Mouse (Mus musculus) layer of hippocampus, postnatal 36 days (tissue): Measurements from ENCODE around the gene Ttc9c. TPM values are rescaled to one million over a fixed set of nuclear protein-coding genes. Genes with fewer than 3 reads are reported as not detected.
A peak's percentile ranks its signal among the peaks of the same experiment; 100 is the strongest.

Experiments
- DNase-seq, 2 experiments: peaks; one replicate each; pipeline ENCODE4 v3.0.0; 2022
- total RNA-seq, 2 experiments: library from RNA; stranded (reverse); gene quantifications; 2 replicates each; pipeline ENCODE4 v1.2.3; 2021

The Ttc9c gene
- total RNA-seq, 2 experiments from 2014 or later, result 36.5 to 37.3 TPM

GRCm38 (mm10) chr19:8774086-8774835, 44.9 kb downstream of the Ttc9c start, which contains the start of gene Tmem179b:
Tmem179b (minus strand) TSS chr19:8774467.
- peak; percentile 96 to 97 for DNase-seq

GRCm38 (mm10) chr19:8773409-8773808, 45.7 kb downstream of the Ttc9c start:
- DNase-seq, result no peak

GRCm38 (mm10) chr19:8772996-8773395, 46.1 kb downstream of the Ttc9c start:
- no peak for DNase-seq

- DNase-seq, result peak; percentile 82 to 84
Measured at GRCm38 (mm10) chr19:8770567-8771270, 48.4 kb downstream of the Ttc9c start, which contains the start of gene Tmem223. Tmem223 (plus strand) TSS chr19:8770996.

- DNase-seq, result no peak
Measured at GRCm38 (mm10) chr19:8765562-8765961, 53.6 kb downstream of the Ttc9c start.

- no peak for DNase-seq
Measured at GRCm38 (mm10) chr19:8763276-8763675, 55.9 kb downstream of the Ttc9c start.

GRCm38 (mm10) chr19:8760757-8761156, 58.4 kb downstream of the Ttc9c start:
- no peak for DNase-seq

Other genes starting within 250 kb of the Ttc9c start
- 1 to 10 TPM; 8.6 TPM for gene Slc22a8, start 228.1 kb downstream of the Ttc9c start, total RNA-seq
- gene Slc22a6, start 201.3 kb downstream of the Ttc9c start, total RNA-seq, result 1 to 10 TPM; 1.7 to 2.1 TPM
- gene Chrm1, start 155.5 kb downstream of the Ttc9c start, total RNA-seq, result 100 to 1,000 TPM; 172 to 186 TPM
- 100 to 1,000 TPM; 146 to 149 TPM for gene Slc3a2, start 96.0 kb downstream of the Ttc9c start, total RNA-seq
- gene Wdr74, start 83.5 kb downstream of the Ttc9c start, total RNA-seq, result 10 to 100 TPM; 51.0 to 52.3 TPM
- 1 to 10 TPM; 1.3 to 1.4 TPM for gene 1700092M07Rik, start 78.6 kb downstream of the Ttc9c start, total RNA-seq
- gene Stx5a, start 77.9 kb downstream of the Ttc9c start, total RNA-seq, result 10 to 100 TPM; 67.4 to 76.3 TPM
- gene Nxf1, start 62.3 kb downstream of the Ttc9c start, total RNA-seq, result 100 to 1,000 TPM in 1 of 2 experiments, 10 to 100 TPM in 1; 99.8 to 119 TPM
- 10 to 100 TPM; 79.7 to 86.2 TPM for gene Tmem223, start 48.3 kb downstream of the Ttc9c start, total RNA-seq
- 1 to 10 TPM; 9.4 to 9.9 TPM for gene Tmem179b, start 44.9 kb downstream of the Ttc9c start, total RNA-seq
- 10 to 100 TPM; 12.2 to 13.8 TPM for gene Taf6l, start 32.9 kb downstream of the Ttc9c start, total RNA-seq
- gene Polr2g, start 20.8 kb downstream of the Ttc9c start, total RNA-seq, result 100 to 1,000 TPM; 113 to 115 TPM
- gene Zbtb3, start 16.8 kb downstream of the Ttc9c start, total RNA-seq, result 1 to 10 TPM; 6.8 to 7.1 TPM
- gene Hnrnpul2, start 677 bp upstream of the Ttc9c start, total RNA-seq, result 100 to 1,000 TPM; 123 to 126 TPM
- not detected for gene AC129217.1, start 10.4 kb upstream of the Ttc9c start, total RNA-seq
- 100 to 1,000 TPM in 1 of 2 experiments, 10 to 100 TPM in 1; 99.0 to 112 TPM for gene Bscl2, start 18.1 kb upstream of the Ttc9c start, total RNA-seq
- 100 to 1,000 TPM; 161 to 172 TPM for gene Gng3, start 19.9 kb upstream of the Ttc9c start, total RNA-seq
- under 1 TPM; 0.55 to 0.61 TPM for gene Lrrn4cl, start 31.4 kb upstream of the Ttc9c start, total RNA-seq
- gene Ubxn1, start 52.2 kb upstream of the Ttc9c start, total RNA-seq, result 10 to 100 TPM; 85.7 to 98.6 TPM
- gene Uqcc3, start 61.6 kb upstream of the Ttc9c start, total RNA-seq, result 10 to 100 TPM; 31.5 to 31.7 TPM
- gene Lbhd1, start 64.4 kb upstream of the Ttc9c start, total RNA-seq, result 1 to 10 TPM; 4.7 to 6.3 TPM
- gene Gm49403, start 64.6 kb upstream of the Ttc9c start, total RNA-seq, result not detected
- 10 to 100 TPM; 20.7 to 23.2 TPM for gene 1810009A15Rik, start 69.5 kb upstream of the Ttc9c start, total RNA-seq
- gene Gm49416, start 69.6 kb upstream of the Ttc9c start, total RNA-seq, result 1 to 10 TPM in 1 of 2 experiments, under 1 TPM in 1; 0.99 to 2.3 TPM
- gene Ints5, start 73.7 kb upstream of the Ttc9c start, total RNA-seq, result 10 to 100 TPM; 25.2 to 26.3 TPM
- 100 to 1,000 TPM; 111 to 118 TPM for gene Ganab, start 78.7 kb upstream of the Ttc9c start, total RNA-seq
- gene B3gat3, start 101.0 kb upstream of the Ttc9c start, total RNA-seq, result 100 to 1,000 TPM; 165 to 175 TPM
- gene Rom1, start 110.0 kb upstream of the Ttc9c start, total RNA-seq, result 1 to 10 TPM; 4.0 TPM
- 10 to 100 TPM; 10.9 to 11.8 TPM for gene Eml3, start 110.2 kb upstream of the Ttc9c start, total RNA-seq
- 10 to 100 TPM; 54.7 to 60.7 TPM for gene Mta2, start 122.5 kb upstream of the Ttc9c start, total RNA-seq
- 10 to 100 TPM; 19.6 to 19.7 TPM for gene Tut1, start 134.5 kb upstream of the Ttc9c start, total RNA-seq
- 100 to 1,000 TPM; 233 to 254 TPM for gene Eef1g, start 147.7 kb upstream of the Ttc9c start, total RNA-seq
- gene Ahnak, start 170.0 kb upstream of the Ttc9c start, total RNA-seq, result 10 to 100 TPM; 14.5 to 24.0 TPM